Mouse (Mus musculus): ENCODE measurements around the gene Sh2b1. TPM values are rescaled to one million over a fixed set of nuclear protein-coding genes. Genes with fewer than 3 reads are reported as not detected.

Sh2b1 gene
- polyA plus RNA-seq, 1 experiment from 2014 or later: 69.5 TPM

DNA sequence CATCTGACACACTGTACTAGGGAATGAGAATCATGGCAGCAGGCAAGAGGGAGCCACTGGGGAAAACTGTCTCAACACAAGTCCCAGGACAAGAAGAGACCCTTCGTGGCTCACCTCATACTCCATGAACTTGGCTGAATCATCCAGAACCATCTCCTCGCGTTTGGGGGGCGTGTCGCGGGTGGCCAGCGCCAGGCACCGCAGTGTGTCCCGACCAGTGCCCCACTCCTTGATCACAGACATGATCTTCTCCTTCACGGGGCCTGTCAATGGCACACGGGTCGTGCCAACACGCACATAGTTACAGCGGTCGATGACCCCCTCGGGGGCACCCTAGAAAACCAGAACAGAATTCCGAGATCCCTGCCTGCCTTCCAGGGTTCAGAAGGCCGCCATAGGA, 25.2 kb downstream of the Sh2b1 start:
- H3K4me3 ChIP-seq (replicated peaks): no peak overlapping the region
- ATAC-seq: no peak
- H3K27me3 ChIP-seq: no peaks in the 10 kb centered on the region
- no peaks in the 10 kb centered on the region for H3K9me3 ChIP-seq
- no peak overlapping the region for H3K9ac ChIP-seq (replicated peaks)
- no peak overlapping the region for H3K27ac ChIP-seq
- WGBS: 93% methylated on average over 18 of the region's 18 CpGs
- no peak overlapping the region for H3K4me2 ChIP-seq (replicated peaks)
- H3K36me3 ChIP-seq: peaks cover 37% of the 10 kb centered on the region
- H3K4me1 ChIP-seq (replicated peaks): no peaks in the 10 kb centered on the region

DNA sequence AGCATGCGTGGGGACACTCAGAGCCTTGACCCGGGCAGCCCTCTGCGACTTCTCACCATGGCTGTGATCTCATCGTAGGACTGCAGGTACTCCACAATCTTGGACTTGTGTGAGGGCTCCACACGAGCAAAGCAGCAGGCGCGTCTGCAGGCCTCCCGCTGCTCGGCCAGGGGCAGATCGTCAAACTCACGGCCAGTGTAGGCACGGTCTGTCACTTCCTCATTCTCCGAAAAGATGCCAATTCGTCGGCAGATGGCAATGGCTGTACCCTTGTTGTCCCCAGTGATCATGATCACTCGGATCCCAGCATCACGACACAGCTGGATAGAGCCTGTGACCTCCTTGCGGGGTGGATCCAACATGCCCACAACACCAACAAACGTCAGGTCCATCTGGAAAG, 26.7 kb downstream of the Sh2b1 start:
- no peak overlapping the region for H3K4me3 ChIP-seq (replicated peaks)
- no peak for ATAC-seq
- no peaks in the 10 kb centered on the region for H3K27me3 ChIP-seq
- no peaks in the 10 kb centered on the region for H3K9me3 ChIP-seq
- H3K4me1 ChIP-seq (replicated peaks): no peaks in the 10 kb centered on the region
- no peak overlapping the region for H3K27ac ChIP-seq
- no peak overlapping the region for H3K4me2 ChIP-seq (replicated peaks)
- H3K9ac ChIP-seq (replicated peaks): no peak overlapping the region
- peaks cover 49% of the 10 kb centered on the region for H3K36me3 ChIP-seq
- WGBS: 92% methylated on average over 19 of the region's 19 CpGs

- no peak for ATAC-seq
- H3K36me3 ChIP-seq: peaks cover 63% of the 10 kb centered on the region
These were observed 29.0 kb downstream of the Sh2b1 start for GRCm38 (mm10) chr7:126446217-126446616.

DNA sequence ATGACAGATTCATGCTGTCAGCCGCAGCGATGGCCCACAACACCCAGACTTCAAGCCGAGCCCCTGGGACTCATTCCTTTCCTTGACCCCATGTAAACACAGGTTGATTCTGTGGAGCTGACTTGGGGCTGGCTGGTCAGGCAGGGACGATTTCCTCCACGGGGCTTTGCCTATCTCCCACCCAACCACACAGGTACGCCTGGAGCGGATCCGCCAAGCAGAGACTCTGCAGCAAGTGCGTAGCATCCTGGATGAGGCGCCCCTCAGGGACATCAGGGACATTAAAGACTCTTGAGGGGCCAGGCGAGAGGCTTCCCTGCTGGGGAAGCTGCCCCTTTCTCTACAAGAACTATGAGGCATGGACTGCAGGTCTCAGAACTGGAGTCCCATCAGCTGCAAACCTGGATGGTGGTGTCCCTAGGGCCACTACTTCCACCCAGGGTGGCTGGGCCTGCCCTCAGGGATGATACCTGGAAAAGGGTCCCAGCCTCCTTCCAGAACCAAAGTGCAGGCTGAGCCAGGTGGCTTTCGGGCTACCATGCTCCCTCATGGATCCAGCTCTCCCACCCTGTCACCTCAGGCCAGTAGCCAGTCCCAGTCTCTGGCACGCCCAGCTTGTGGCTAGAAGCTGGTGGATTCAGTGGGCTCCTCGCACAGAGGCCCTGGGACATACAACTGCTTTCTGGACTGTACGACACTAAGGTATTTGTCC, 30.0 kb downstream of the Sh2b1 start:
- no peaks in the 10 kb centered on the region for H3K9me3 ChIP-seq
- 92% methylated on average over 15 of the region's 15 CpGs for WGBS
- H3K9ac ChIP-seq (replicated peaks): no peak overlapping the region
- H3K4me2 ChIP-seq (replicated peaks): no peak overlapping the region
- H3K4me3 ChIP-seq (replicated peaks): no peak overlapping the region
- no peaks in the 10 kb centered on the region for H3K4me1 ChIP-seq (replicated peaks)
- ATAC-seq: no peak
- peaks cover 63% of the 10 kb centered on the region for H3K36me3 ChIP-seq
- H3K27me3 ChIP-seq: no peaks in the 10 kb centered on the region
- no peak overlapping the region for H3K27ac ChIP-seq

More at GRCm38 (mm10) chr7:126446217-126446616, 29.0 kb downstream of the Sh2b1 start:
- H3K9ac ChIP-seq (replicated peaks): no peak overlapping the region
- no peaks in the 10 kb centered on the region for H3K27me3 ChIP-seq
- H3K27ac ChIP-seq: no peak overlapping the region
- H3K4me1 ChIP-seq (replicated peaks): no peaks in the 10 kb centered on the region
- H3K4me3 ChIP-seq (replicated peaks): no peak overlapping the region
- WGBS: 93% methylated on average over 21 of the region's 21 CpGs
- no peaks in the 10 kb centered on the region for H3K9me3 ChIP-seq
- H3K4me2 ChIP-seq (replicated peaks): no peak overlapping the region

GRCm38 (mm10) chr7:126444536-126444935, 30.7 kb downstream of the Sh2b1 start:
- ATAC-seq: no peak
- no peaks in the 10 kb centered on the region for H3K9me3 ChIP-seq
- 93% methylated on average over 9 of the region's 9 CpGs for WGBS

GRCm38 (mm10) chr7:126443997-126444396, 31.2 kb downstream of the Sh2b1 start:
- H3K9ac ChIP-seq (replicated peaks): no peak overlapping the region
- H3K36me3 ChIP-seq: peaks cover 65% of the 10 kb centered on the region
- H3K27me3 ChIP-seq: no peaks in the 10 kb centered on the region
- WGBS: 92% methylated on average over 10 of the region's 10 CpGs
- no peaks in the 10 kb centered on the region for H3K9me3 ChIP-seq
- no peak overlapping the region for H3K27ac ChIP-seq
- no peak overlapping the region for H3K4me2 ChIP-seq (replicated peaks)
- H3K4me1 ChIP-seq (replicated peaks): no peaks in the 10 kb centered on the region
- H3K4me3 ChIP-seq (replicated peaks): no peak overlapping the region
- ATAC-seq: no peak

More at GRCm38 (mm10) chr7:126444536-126444935, 30.7 kb downstream of the Sh2b1 start:
- Histone ChIP-seq H3K36me3 (peaks cover 65% of the 10 kb centered on the region), H3K27ac (no peak overlapping the region), H3K4me3 (replicated peaks) (no peak overlapping the region), H3K4me2 (replicated peaks) (no peak overlapping the region), H3K4me1 (replicated peaks) (no peaks in the 10 kb centered on the region), H3K27me3 (no peaks in the 10 kb centered on the region), H3K9ac (replicated peaks) (no peak overlapping the region; the same call in 1 of the 2 replicates)

- no peak overlapping the region for H3K4me2 ChIP-seq (replicated peaks)
- H3K9ac ChIP-seq (replicated peaks): 0 out of 2 replicates have a peak overlapping the region, but pooled peaks have one; percentile 7
- H3K9me3 ChIP-seq: no peaks in the 10 kb centered on the region
- H3K4me1 ChIP-seq (replicated peaks): no peaks in the 10 kb centered on the region
- peaks cover 38% of the 10 kb centered on the region for H3K36me3 ChIP-seq
- H3K27ac ChIP-seq: no peak overlapping the region
- no peaks in the 10 kb centered on the region for H3K27me3 ChIP-seq
- 86% methylated on average over 9 of the region's 9 CpGs for WGBS
- H3K4me3 ChIP-seq (replicated peaks): no peak overlapping the region
- no peak for ATAC-seq
These were observed 35.1 kb downstream of the Sh2b1 start for GRCm38 (mm10) chr7:126440134-126440533.

DNA sequence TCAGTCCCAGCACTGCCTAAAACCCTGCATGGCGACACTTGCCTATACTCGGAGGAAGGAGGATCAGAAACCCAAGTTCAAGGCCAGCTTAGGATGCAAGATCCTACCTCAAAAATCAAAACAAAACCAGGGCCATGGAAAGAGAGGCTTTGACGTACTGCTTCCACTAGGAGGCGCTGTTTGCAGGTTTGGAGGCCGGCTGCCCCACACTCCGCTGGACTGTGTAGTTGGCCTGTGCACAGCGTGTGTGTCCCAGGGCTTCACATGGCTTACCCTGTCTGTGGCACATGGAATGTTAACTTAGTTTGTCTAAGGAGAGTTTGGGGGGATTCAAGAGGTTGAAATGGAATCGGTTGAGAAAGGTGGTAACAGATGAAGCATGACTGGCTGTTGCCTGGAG, 38.4 kb downstream of the Sh2b1 start:
- Histone ChIP-seq H3K4me2 (replicated peaks) (no peak overlapping the region), H3K9me3 (no peaks in the 10 kb centered on the region), H3K27me3 (no peaks in the 10 kb centered on the region), H3K27ac (no peak overlapping the region), H3K9ac (replicated peaks) (no peak overlapping the region), H3K36me3 (peaks cover 26% of the 10 kb centered on the region), H3K4me3 (replicated peaks) (no peak overlapping the region), H3K4me1 (replicated peaks) (no peaks in the 10 kb centered on the region)
- no peak for ATAC-seq
- 19% methylated on average over 8 of the region's 8 CpGs for WGBS

DNA sequence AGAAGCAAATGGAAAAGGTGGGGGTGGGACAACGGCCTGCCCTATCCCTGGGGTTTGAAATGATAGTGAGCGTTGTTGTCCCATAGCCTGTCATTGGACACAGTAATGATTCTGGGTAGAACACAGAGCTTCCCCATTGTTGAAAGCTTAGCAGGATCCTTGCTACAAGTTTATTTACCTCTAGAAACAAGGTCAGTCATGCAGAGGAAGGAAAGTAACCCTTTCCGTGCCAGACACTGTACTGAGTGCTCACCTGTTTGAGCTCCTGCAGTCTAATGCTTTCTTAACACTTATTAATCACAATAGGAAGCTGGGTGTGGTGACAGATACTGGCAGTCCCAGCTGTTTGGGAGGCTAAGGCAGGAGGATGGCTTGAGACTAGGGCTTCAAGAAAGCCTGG, 39.4 kb downstream of the Sh2b1 start:
- no peak overlapping the region for H3K4me3 ChIP-seq (replicated peaks)
- WGBS: 83% methylated on average over 3 of the region's 3 CpGs

GRCm38 (mm10) chr7:126434726-126435125, 40.5 kb downstream of the Sh2b1 start:
- H3K4me3 ChIP-seq (replicated peaks): no peak overlapping the region
- H3K4me1 ChIP-seq (replicated peaks): peaks cover 4% of the 10 kb centered on the region
- ATAC-seq: no peak
- peaks cover 22% of the 10 kb centered on the region for H3K36me3 ChIP-seq
- no peaks in the 10 kb centered on the region for H3K9me3 ChIP-seq
- no peak overlapping the region for H3K4me2 ChIP-seq (replicated peaks)
- H3K27ac ChIP-seq: no peak overlapping the region
- no peak overlapping the region for H3K9ac ChIP-seq (replicated peaks)
- no peaks in the 10 kb centered on the region for H3K27me3 ChIP-seq
- WGBS: 91% methylated on average over 7 of the region's 7 CpGs

More for the DNA sequence above, 39.4 kb downstream of the Sh2b1 start:
- Histone ChIP-seq H3K36me3 (peaks cover 25% of the 10 kb centered on the region), H3K9ac (replicated peaks) (no peak overlapping the region), H3K27ac (no peak overlapping the region), H3K27me3 (no peaks in the 10 kb centered on the region), H3K4me2 (replicated peaks) (no peak overlapping the region), H3K4me1 (replicated peaks) (no peaks in the 10 kb centered on the region), H3K9me3 (no peaks in the 10 kb centered on the region)
- ATAC-seq: no peak

DNA sequence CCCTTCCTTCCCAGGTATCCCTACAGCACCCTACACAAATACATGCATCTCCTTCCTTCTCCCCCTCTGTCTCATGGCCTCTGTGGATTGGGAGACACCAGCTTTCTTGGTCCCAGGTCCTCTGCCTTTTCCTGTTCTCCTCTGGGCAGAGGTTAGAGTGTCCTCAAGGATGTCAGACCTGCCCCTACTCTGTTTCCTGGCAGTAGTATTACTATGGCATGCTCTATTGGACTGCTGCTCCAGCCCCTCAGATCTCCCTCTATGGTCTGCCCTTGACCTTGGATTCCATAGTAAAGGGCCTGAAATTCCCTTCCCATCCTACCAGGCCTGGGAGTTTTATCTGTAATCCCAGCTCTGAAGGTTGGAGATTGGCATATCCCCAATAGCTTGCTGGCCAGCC, 45.1 kb downstream of the Sh2b1 start:
- no peaks in the 10 kb centered on the region for H3K27me3 ChIP-seq
- H3K36me3 ChIP-seq: peaks cover 14% of the 10 kb centered on the region
- peaks cover 22% of the 10 kb centered on the region for H3K4me1 ChIP-seq (replicated peaks)
- ATAC-seq: no peak
- no peak overlapping the region for H3K4me3 ChIP-seq (replicated peaks)
- H3K9ac ChIP-seq (replicated peaks): no peak overlapping the region
- no peaks in the 10 kb centered on the region for H3K9me3 ChIP-seq
- no peak overlapping the region for H3K27ac ChIP-seq
- H3K4me2 ChIP-seq (replicated peaks): no peak overlapping the region

- no peaks in the 10 kb centered on the region for H3K9me3 ChIP-seq
- no peak; the same call in 1 of the 2 replicates for ATAC-seq
- H3K4me2 ChIP-seq (replicated peaks): peak overlapping the region; percentile 64
- no peak overlapping the region; the same call in 1 of the 2 replicates for H3K27ac ChIP-seq
- H3K27me3 ChIP-seq: no peaks in the 10 kb centered on the region
- peak overlapping the region; percentile 81 for H3K9ac ChIP-seq (replicated peaks)
- peaks cover 9% of the 10 kb centered on the region for H3K36me3 ChIP-seq
- H3K4me1 ChIP-seq (replicated peaks): peaks cover 22% of the 10 kb centered on the region
- H3K4me3 ChIP-seq (replicated peaks): peak overlapping the region; percentile 58
- WGBS: 24% methylated on average over 15 of the region's 15 CpGs
These were observed 45.7 kb downstream of the Sh2b1 start for GRCm38 (mm10) chr7:126429503-126429898.
